Mouse (Mus musculus): ENCODE data around the gene Cpxm2. TPM values are rescaled to one million over a fixed set of nuclear protein-coding genes. Genes with fewer than 3 reads are reported as not detected.

The Cpxm2 gene
- polyA plus RNA-seq, 1 experiment from 2014 or later, result 0.28 TPM

DNA sequence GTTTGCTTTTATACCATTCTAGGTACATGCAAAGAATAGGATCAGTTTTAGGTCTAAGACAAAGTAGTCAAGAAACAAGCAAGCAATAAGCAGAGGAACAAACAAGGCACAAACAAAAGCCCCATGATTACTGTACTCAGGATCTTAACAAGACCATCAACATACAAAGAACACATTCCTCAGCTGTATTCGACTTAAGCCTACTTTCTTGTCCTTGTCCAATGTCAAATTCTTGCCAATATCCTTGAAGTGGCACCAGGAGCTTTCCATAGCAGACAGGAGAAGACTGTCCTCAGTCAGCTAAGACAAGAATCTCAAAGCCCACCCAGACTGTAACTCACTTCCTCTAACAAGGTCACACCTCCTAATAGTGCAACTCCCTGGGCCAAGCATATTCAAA, 24.5 kb upstream of the Cpxm2 start:
- Histone ChIP-seq H3K4me3 (replicated peaks) (no peak overlapping the region), H3K9me3 (replicated peaks) (no peaks in the 10 kb centered on the region), H3K27me3 (no peaks in the 10 kb centered on the region), H3K27ac (no peak overlapping the region), H3K4me2 (no peak overlapping the region), H3K36me3 (no peaks in the 10 kb centered on the region), H3K4me1 (replicated peaks) (no peaks in the 10 kb centered on the region), H3K9ac (no peak overlapping the region)
- DNase-seq, result no peak
- 35% methylated on average over 1 of the region's 1 CpGs for WGBS (ENCODE audit: insufficient replicate concordance)
- no peak for ATAC-seq (ENCODE audit: low read depth)

DNA sequence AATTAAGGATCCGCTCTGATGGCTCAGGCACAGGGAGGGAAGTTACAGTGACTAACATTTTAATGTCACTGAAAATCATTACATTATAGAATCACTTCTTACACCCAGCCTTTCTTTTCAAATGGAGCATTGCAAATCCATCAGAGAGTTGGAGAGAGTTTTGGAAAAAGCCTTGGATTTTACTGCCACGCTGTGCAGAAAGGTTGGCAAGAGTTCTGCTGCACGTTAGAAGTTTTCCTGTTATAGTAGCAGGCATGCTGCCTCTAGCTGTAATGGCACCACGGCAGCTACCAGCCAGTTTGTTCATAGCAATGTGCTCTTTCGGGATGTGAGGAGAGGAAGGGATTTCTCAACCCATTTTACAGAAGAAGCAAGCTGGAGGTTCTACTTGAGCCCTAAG, 20.2 kb upstream of the Cpxm2 start:
- 67% methylated on average over 5 of the region's 5 CpGs for WGBS (ENCODE audit: insufficient replicate concordance)
- DNase-seq, result no peak
- Histone ChIP-seq H3K4me2 (no peak overlapping the region), H3K4me3 (replicated peaks) (no peak overlapping the region), H3K9me3 (replicated peaks) (no peaks in the 10 kb centered on the region), H3K27me3 (no peaks in the 10 kb centered on the region), H3K9ac (no peak overlapping the region), H3K36me3 (no peaks in the 10 kb centered on the region), H3K27ac (no peak overlapping the region), H3K4me1 (replicated peaks) (no peaks in the 10 kb centered on the region)
- no peak for ATAC-seq (ENCODE audit: low read depth)

DNA sequence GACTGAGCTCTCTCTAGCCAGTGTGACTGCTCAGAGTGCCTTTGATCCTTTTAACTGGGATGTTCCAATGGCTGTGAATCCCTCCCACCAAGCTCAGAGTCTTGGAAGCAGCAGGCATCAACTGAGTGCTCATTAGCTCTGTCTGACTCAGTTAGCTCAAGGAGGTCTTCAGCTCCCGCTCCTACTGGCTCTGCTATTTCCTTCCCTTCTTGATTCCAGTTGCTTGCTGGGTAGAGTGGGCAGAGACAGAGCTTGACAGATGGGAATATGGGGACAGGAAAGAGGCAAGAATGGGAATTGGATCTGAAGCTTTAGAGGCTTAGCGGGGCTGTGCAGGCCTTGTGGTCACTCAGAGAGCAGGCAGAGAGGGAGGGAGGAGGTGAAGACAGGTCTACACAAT, 19.8 kb upstream of the Cpxm2 start:
- no peaks in the 10 kb centered on the region for H3K36me3 ChIP-seq
- ATAC-seq (ENCODE audit: low read depth), result no peak
- no peaks in the 10 kb centered on the region for H3K9me3 ChIP-seq (replicated peaks)
- H3K4me1 ChIP-seq (replicated peaks), result no peaks in the 10 kb centered on the region
- H3K4me2 ChIP-seq, result no peak overlapping the region
- WGBS (ENCODE audit: insufficient replicate concordance), result 52% methylated on average over 2 of the region's 2 CpGs
- no peak for DNase-seq
- H3K4me3 ChIP-seq (replicated peaks), result no peak overlapping the region
- H3K27me3 ChIP-seq, result no peaks in the 10 kb centered on the region
- H3K27ac ChIP-seq, result no peak overlapping the region
- no peak overlapping the region for H3K9ac ChIP-seq

- no peak for ATAC-seq (ENCODE audit: low read depth)
- WGBS (ENCODE audit: insufficient replicate concordance), result 56% methylated on average over 5 of the region's 5 CpGs
- no peaks in the 10 kb centered on the region for H3K27me3 ChIP-seq
These were observed 17.7 kb upstream of the Cpxm2 start for GRCm38 (mm10) chr7:132172220-132172619.

GRCm38 (mm10) chr7:132171716-132172115, 17.2 kb upstream of the Cpxm2 start:
- DNase-seq (no peak), ATAC-seq (ENCODE audit: low read depth) (no peak)
- Histone ChIP-seq H3K27ac (no peak overlapping the region), H3K4me3 (replicated peaks) (no peak overlapping the region), H3K27me3 (no peaks in the 10 kb centered on the region), H3K9ac (no peak overlapping the region), H3K9me3 (replicated peaks) (no peaks in the 10 kb centered on the region), H3K4me2 (no peak overlapping the region), H3K36me3 (no peaks in the 10 kb centered on the region), H3K4me1 (replicated peaks) (no peaks in the 10 kb centered on the region)
- WGBS (ENCODE audit: insufficient replicate concordance), result 68% methylated on average over 5 of the region's 5 CpGs

More at GRCm38 (mm10) chr7:132172220-132172619, 17.7 kb upstream of the Cpxm2 start:
- DNase-seq, result no peak
- Histone ChIP-seq H3K9ac (no peak overlapping the region), H3K4me1 (replicated peaks) (no peaks in the 10 kb centered on the region), H3K27ac (no peak overlapping the region), H3K4me2 (no peak overlapping the region), H3K4me3 (replicated peaks) (no peak overlapping the region), H3K9me3 (replicated peaks) (no peaks in the 10 kb centered on the region), H3K36me3 (no peaks in the 10 kb centered on the region)

- H3K27ac ChIP-seq, result no peak overlapping the region
- no peak for DNase-seq
- ATAC-seq (ENCODE audit: low read depth), result no peak
- H3K4me3 ChIP-seq (replicated peaks), result no peak overlapping the region
- no peaks in the 10 kb centered on the region for H3K27me3 ChIP-seq
- no peaks in the 10 kb centered on the region for H3K36me3 ChIP-seq
- H3K9ac ChIP-seq, result no peak overlapping the region
- H3K4me1 ChIP-seq (replicated peaks), result no peaks in the 10 kb centered on the region
- H3K4me2 ChIP-seq, result no peak overlapping the region
- no peaks in the 10 kb centered on the region for H3K9me3 ChIP-seq (replicated peaks)
- WGBS (ENCODE audit: insufficient replicate concordance), result 53% methylated on average over 7 of the region's 7 CpGs
These were observed 15.1 kb upstream of the Cpxm2 start for GRCm38 (mm10) chr7:132169419-132170169.

DNA sequence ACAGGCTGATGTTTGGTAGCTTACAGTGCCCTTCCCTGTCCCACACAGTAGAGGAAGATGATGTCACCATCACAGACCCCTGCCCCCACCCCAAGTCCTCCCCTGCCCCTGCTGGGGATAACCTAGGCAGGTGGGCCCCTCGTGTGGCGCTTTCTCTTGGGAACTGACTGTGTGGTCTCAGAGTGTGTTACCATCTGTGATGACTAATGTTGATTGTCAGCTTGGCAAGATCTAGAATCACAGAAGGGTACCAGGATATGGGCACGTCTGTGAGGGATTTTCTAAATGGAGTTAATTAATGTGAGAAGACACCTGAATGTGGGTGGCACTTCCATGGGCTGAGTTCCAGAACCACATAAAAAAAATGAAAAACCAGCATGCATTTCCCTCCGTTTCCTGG, 12.7 kb upstream of the Cpxm2 start:
- H3K36me3 ChIP-seq, result no peaks in the 10 kb centered on the region
- DNase-seq, result no peak
- H3K27ac ChIP-seq, result no peak overlapping the region
- WGBS (ENCODE audit: insufficient replicate concordance), result 49% methylated on average over 4 of the region's 4 CpGs
- ATAC-seq (ENCODE audit: low read depth), result no peak
- H3K4me1 ChIP-seq (replicated peaks), result no peaks in the 10 kb centered on the region
- H3K4me2 ChIP-seq, result no peak overlapping the region
- H3K27me3 ChIP-seq, result no peaks in the 10 kb centered on the region
- no peaks in the 10 kb centered on the region for H3K9me3 ChIP-seq (replicated peaks)
- no peak overlapping the region for H3K4me3 ChIP-seq (replicated peaks)
- H3K9ac ChIP-seq, result no peak overlapping the region

- no peak for ATAC-seq (ENCODE audit: low read depth)
- WGBS (ENCODE audit: insufficient replicate concordance), result 72% methylated on average over 3 of the region's 3 CpGs
- no peak overlapping the region for H3K9ac ChIP-seq
- H3K36me3 ChIP-seq, result no peaks in the 10 kb centered on the region
- H3K4me2 ChIP-seq, result no peak overlapping the region
- H3K4me3 ChIP-seq (replicated peaks), result no peak overlapping the region
- DNase-seq, result no peak
- H3K27me3 ChIP-seq, result no peaks in the 10 kb centered on the region
- no peaks in the 10 kb centered on the region for H3K4me1 ChIP-seq (replicated peaks)
- H3K9me3 ChIP-seq (replicated peaks), result no peaks in the 10 kb centered on the region
- no peak overlapping the region for H3K27ac ChIP-seq
These were observed 7.7 kb upstream of the Cpxm2 start for GRCm38 (mm10) chr7:132162254-132162653.

- no peak overlapping the region for H3K4me3 ChIP-seq (replicated peaks)
- no peak for ATAC-seq (ENCODE audit: low read depth)
- no peaks in the 10 kb centered on the region for H3K9me3 ChIP-seq (replicated peaks)
- no peak overlapping the region for H3K4me2 ChIP-seq
- H3K9ac ChIP-seq, result no peak overlapping the region
- no peaks in the 10 kb centered on the region for H3K36me3 ChIP-seq
- H3K4me1 ChIP-seq (replicated peaks), result peaks cover 4% of the 10 kb centered on the region; the same call in 1 of the 2 replicates
- H3K27me3 ChIP-seq, result peaks cover 26% of the 10 kb centered on the region
- WGBS (ENCODE audit: insufficient replicate concordance), result 74% methylated on average over 9 of the region's 9 CpGs
- no peak for DNase-seq
- no peak overlapping the region for H3K27ac ChIP-seq
These were observed 3.9 kb upstream of the Cpxm2 start for GRCm38 (mm10) chr7:132158321-132159025.

DNA sequence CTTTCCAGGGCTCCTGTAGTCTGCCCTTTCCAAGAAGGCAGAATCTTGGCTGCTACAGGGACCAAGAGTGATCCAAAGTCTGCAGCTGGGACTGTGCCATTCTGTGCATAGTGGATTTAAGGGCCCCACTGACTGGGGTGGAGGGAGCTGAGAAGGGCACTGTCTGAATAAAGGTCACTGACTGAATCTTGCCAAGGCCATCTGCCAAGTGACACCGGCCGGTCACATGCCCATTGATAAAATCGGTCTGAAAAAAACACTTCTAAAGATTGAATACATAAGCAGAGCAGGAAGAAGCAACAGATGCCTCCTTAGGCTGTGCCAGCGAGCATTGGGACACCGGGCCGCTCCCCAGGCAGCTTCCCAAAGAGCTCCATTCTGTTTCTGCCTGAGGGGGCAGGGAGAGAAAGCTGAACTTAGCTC, 803 bp downstream of the Cpxm2 start:
- DNase-seq (no peak), ATAC-seq (ENCODE audit: low read depth) (no peak)
- Histone ChIP-seq H3K4me2 (no peak overlapping the region), H3K9ac (no peak overlapping the region), H3K4me3 (replicated peaks) (no peak overlapping the region), H3K27ac (no peak overlapping the region), H3K36me3 (no peaks in the 10 kb centered on the region), H3K9me3 (replicated peaks) (no peaks in the 10 kb centered on the region), H3K27me3 (peaks cover 28% of the 10 kb centered on the region), H3K4me1 (replicated peaks) (peaks cover 4% of the 10 kb centered on the region; the same call in 1 of the 2 replicates)
- 46% methylated on average over 6 of the region's 6 CpGs for WGBS (ENCODE audit: insufficient replicate concordance)

DNA sequence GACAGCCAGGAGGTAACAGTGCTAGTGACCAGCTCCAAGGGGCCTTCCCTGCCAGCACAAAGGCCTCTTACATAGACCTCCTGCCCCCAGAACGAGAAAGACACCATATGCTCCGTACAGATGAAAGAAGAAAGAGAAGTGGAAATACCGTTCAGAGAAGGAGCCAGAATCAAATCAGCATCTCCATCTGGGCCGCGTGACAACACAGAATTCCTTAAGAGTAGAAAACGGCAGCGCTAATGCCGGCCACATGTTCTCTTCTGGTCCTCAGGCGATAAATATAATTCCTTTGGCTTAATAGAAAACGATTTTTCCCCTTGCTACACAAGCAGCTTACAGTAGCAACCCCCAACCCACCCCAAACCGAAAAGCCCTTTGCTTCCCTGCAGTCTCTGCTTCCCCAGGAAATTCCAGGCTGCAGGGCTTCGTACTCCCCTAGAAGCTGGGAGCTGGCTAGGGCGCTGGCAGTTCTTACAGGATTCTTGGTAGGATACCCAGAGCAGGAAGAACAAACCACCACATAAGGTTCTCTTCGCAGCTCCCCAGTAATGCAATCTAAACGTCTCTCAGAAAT, 9.2 kb downstream of the Cpxm2 start:
- no peaks in the 10 kb centered on the region for H3K27me3 ChIP-seq
- DNase-seq, result no peak
- no peak overlapping the region for H3K27ac ChIP-seq
- H3K9ac ChIP-seq, result no peak overlapping the region
- no peak overlapping the region for H3K4me2 ChIP-seq
- no peaks in the 10 kb centered on the region for H3K36me3 ChIP-seq
- no peaks in the 10 kb centered on the region for H3K9me3 ChIP-seq (replicated peaks)
- H3K4me1 ChIP-seq (replicated peaks), result no peaks in the 10 kb centered on the region
- H3K4me3 ChIP-seq (replicated peaks), result no peak overlapping the region
- WGBS (ENCODE audit: insufficient replicate concordance), result 58% methylated on average over 15 of the region's 15 CpGs
- no peak for ATAC-seq (ENCODE audit: low read depth)
